Mouse (Mus musculus) stomach, postnatal 0 days (tissue): ENCODE measurements around the gene Tmem178b. TPM values are rescaled to one million over a fixed set of nuclear protein-coding genes. Genes with fewer than 3 reads are reported as not detected.

Experiments used
- ATAC-seq: fragments of 200-750 bp; cut with Nextera tagmentation; 2 replicates; pipeline ENCODE4 v1.8.0; 2017; ENCODE audit not compliant: low FRiP score, low TSS enrichment
- DNase-seq: peaks from one replicate; pipeline ENCODE4 v3.0.0-alpha.2; 2016; ENCODE audit warnings: low spot score
- H3K27ac ChIP-seq: fragments of 300-500 bp; sonication (generic); replicated peaks from 2 replicates; pipeline ENCODE4 v1.5.1; 2014; ENCODE audit warnings: mild to moderate bottlenecking, control low read depth
- H3K27me3 ChIP-seq: fragments of 300-500 bp; sonication (generic); 2 replicates; pipeline ENCODE4 v1.6.1; 2014; ENCODE audit warnings: low read length; ENCODE audit not compliant: control insufficient read depth, insufficient read depth
- H3K36me3 ChIP-seq: fragments of 300-500 bp; sonication (generic); 2 replicates; pipeline ENCODE4 v1.6.1; 2014; ENCODE audit warnings: low read length, mixed read lengths; ENCODE audit not compliant: control insufficient read depth, insufficient read depth
- H3K4me1 ChIP-seq: fragments of 300-500 bp; sonication (generic); replicated peaks from 2 replicates; pipeline ENCODE4 v1.6.1; 2014; ENCODE audit warnings: antibody characterized with exemption; ENCODE audit not compliant: control insufficient read depth, insufficient read depth
- H3K4me2 ChIP-seq: fragments of 300-500 bp; sonication (generic); replicated peaks from 2 replicates; pipeline ENCODE4 v1.6.1; 2014; ENCODE audit warnings: low read depth, mild to moderate bottlenecking, control low read depth, moderate library complexity
- H3K4me3 ChIP-seq: fragments of 300-500 bp; sonication (generic); 2 replicates; pipeline ENCODE4 v1.5.1; 2014; ENCODE audit warnings: low read depth, low read length, control low read depth
- H3K9ac ChIP-seq: fragments of 300-500 bp; sonication (generic); 2 replicates; pipeline ENCODE4 v1.6.1; 2014; ENCODE audit warnings: mild to moderate bottlenecking, low read length, control low read depth, mixed read lengths
- H3K9me3 ChIP-seq: fragments of 300-500 bp; sonication (generic); 2 replicates; pipeline ENCODE4 v1.6.1; 2016; ENCODE audit warnings: low read length; ENCODE audit not compliant: control insufficient read depth
- CTCF ChIP-seq: IDR thresholded peaks from 2 replicates; pipeline ENCODE4 v1.5.1; 2016; ENCODE audit warnings: antibody characterized with exemption, low read depth, mild to moderate bottlenecking, moderate library complexity
- EP300 ChIP-seq: optimal IDR thresholded peaks from 2 replicates; pipeline ENCODE3; 2016; ENCODE audit warnings: antibody characterized with exemption
- WGBS: fragments of 180-500 bp; shearing (Covaris S2); extraction: QIAGEN DNeasy Blood & Tissue Kit; methylation state at CpG from one replicate; pipeline ENCODE4 v1.1.7; 2014; 5-methylcytosine and 5-hydroxymethylcytosine counted together
- polyA plus RNA-seq: library from polyadenylated mRNA; unstranded; fragments of >200 nt; fragmentation: Nextera tagmentation; extraction: Ambion mirVana; gene quantifications from 2 replicates; pipeline ENCODE4 v1.2.1, GENCODE M21; 2015

Gene Tmem178b
- polyA plus RNA-seq, 1 experiment from 2014 or later: 0.67 TPM

GRCm38 (mm10) chr6:40071007-40071406 is 197.9 kb downstream of the Tmem178b start:
- H3K9me3 ChIP-seq: no peaks in the 10 kb centered on the region
- H3K9ac ChIP-seq: no peak overlapping the region
- no peaks in the 10 kb centered on the region for H3K36me3 ChIP-seq
- DNase-seq (no peak), ATAC-seq (no peak)
- no peak overlapping the region for H3K27ac ChIP-seq
- no peak for TF ChIP-seq EP300
- TF ChIP-seq CTCF: no peak
- WGBS: 33% methylated on average over 3 of the region's 3 CpGs
- H3K27me3 ChIP-seq: no peaks in the 10 kb centered on the region
- no peak overlapping the region for H3K4me3 ChIP-seq
- no peak overlapping the region for H3K4me2 ChIP-seq
- H3K4me1 ChIP-seq: no peaks in the 10 kb centered on the region

DNA sequence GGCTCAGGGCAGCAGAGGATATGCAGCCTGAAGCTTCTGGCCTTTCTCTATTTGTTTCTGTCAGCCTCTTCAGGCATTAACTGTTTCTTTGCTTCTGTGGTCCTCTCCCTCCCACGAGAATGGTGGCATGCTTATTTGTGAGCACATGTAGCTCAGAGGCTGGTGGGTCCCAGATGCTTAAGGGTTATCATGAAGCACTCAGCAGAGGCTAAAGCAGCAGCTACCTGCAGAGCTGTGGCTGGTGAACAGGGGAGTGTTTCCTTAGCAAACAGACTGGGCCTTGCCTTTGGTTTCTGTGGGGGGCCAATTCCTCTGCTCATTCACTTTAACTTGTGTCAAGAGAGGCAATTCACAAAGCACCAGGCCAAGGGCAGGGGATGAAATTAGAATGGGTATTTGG is 203.0 kb downstream of the Tmem178b start:
- TF ChIP-seq EP300: no peak
- TF ChIP-seq CTCF: no peak
- DNase-seq (no peak), ATAC-seq (no peak)
- no peak overlapping the region for H3K4me3 ChIP-seq
- no peaks in the 10 kb centered on the region for H3K9me3 ChIP-seq
- H3K27me3 ChIP-seq: no peaks in the 10 kb centered on the region
- H3K36me3 ChIP-seq: no peaks in the 10 kb centered on the region
- WGBS: 19% methylated on average over 1 of the region's 1 CpGs
- H3K9ac ChIP-seq: no peak overlapping the region
- no peaks in the 10 kb centered on the region for H3K4me1 ChIP-seq
- no peak overlapping the region for H3K4me2 ChIP-seq
- H3K27ac ChIP-seq: no peak overlapping the region

- Histone ChIP-seq H3K4me3 (no peak overlapping the region), H3K4me1 (no peaks in the 10 kb centered on the region), H3K9ac (no peak overlapping the region), H3K9me3 (no peaks in the 10 kb centered on the region), H3K36me3 (no peaks in the 10 kb centered on the region), H3K27ac (no peak overlapping the region), H3K27me3 (no peaks in the 10 kb centered on the region), H3K4me2 (no peak overlapping the region)
- no peak for TF ChIP-seq EP300
- WGBS: 80% methylated on average over 5 of the region's 5 CpGs
- DNase-seq (no peak), ATAC-seq (no peak)
These were observed 203.7 kb downstream of the Tmem178b start for GRCm38 (mm10) chr6:40076670-40077313.

- ATAC-seq: no peak
- no peaks in the 10 kb centered on the region for H3K9me3 ChIP-seq
- H3K27ac ChIP-seq: no peak overlapping the region
- no peak overlapping the region for H3K9ac ChIP-seq
- TF ChIP-seq EP300: no peak
- TF ChIP-seq CTCF: no peak
- no peaks in the 10 kb centered on the region for H3K36me3 ChIP-seq
- DNase-seq: no peak
- H3K27me3 ChIP-seq: no peaks in the 10 kb centered on the region
- no peak overlapping the region for H3K4me3 ChIP-seq
- H3K4me2 ChIP-seq: no peak overlapping the region
- H3K4me1 ChIP-seq: no peaks in the 10 kb centered on the region
- WGBS: 64% methylated on average over 3 of the region's 3 CpGs
These were observed 205.3 kb downstream of the Tmem178b start for GRCm38 (mm10) chr6:40078353-40078752.

DNA sequence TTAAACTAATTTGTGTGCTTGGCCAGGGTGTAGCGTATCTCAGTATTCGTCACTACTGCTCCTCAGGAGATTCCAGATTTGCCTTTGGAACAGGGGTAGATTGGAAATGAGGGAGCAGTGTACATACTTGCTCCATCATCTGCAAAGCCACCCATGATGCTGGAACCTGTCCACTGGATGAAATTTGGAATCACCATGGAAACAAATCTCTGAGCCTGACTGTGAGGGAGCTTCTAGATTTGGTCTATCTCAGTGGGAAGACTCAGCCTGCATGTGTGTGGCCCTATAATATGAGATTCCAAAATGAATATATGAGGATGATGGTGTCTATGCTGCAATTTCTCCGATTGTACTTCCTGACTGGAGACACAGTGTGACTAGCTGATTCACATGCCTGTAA is 210.7 kb downstream of the Tmem178b start:
- Histone ChIP-seq H3K36me3 (no peaks in the 10 kb centered on the region), H3K9me3 (no peaks in the 10 kb centered on the region), H3K4me2 (no peak overlapping the region), H3K27me3 (no peaks in the 10 kb centered on the region), H3K27ac (no peak overlapping the region), H3K4me3 (no peak overlapping the region), H3K4me1 (no peaks in the 10 kb centered on the region), H3K9ac (no peak overlapping the region)
- ATAC-seq (no peak), DNase-seq (no peak)
- WGBS: 90% methylated on average over 3 of the region's 3 CpGs
- TF ChIP-seq CTCF (no peak), EP300 (no peak)

GRCm38 (mm10) chr6:40091250-40091651 is 218.2 kb downstream of the Tmem178b start:
- H3K27me3 ChIP-seq: no peaks in the 10 kb centered on the region
- H3K9me3 ChIP-seq: no peaks in the 10 kb centered on the region
- ATAC-seq (no peak), DNase-seq (no peak)
- TF ChIP-seq CTCF (no peak), EP300 (no peak)
- H3K36me3 ChIP-seq: no peaks in the 10 kb centered on the region
- H3K4me3 ChIP-seq: no peak overlapping the region
- H3K27ac ChIP-seq: no peak overlapping the region
- WGBS: 19% methylated on average over 5 of the region's 5 CpGs
- H3K4me1 ChIP-seq: no peaks in the 10 kb centered on the region
- no peak overlapping the region for H3K9ac ChIP-seq
- H3K4me2 ChIP-seq: no peak overlapping the region
